Mouse (Mus musculus) forebrain, embryonic 15.5 days (tissue): ENCODE results near the gene Csmd2. TPM values are rescaled to one million over a fixed set of nuclear protein-coding genes. Genes with fewer than 3 reads are reported as not detected.
A peak's percentile ranks its signal among the peaks of the same experiment; 100 is the strongest.

Source experiments
- ATAC-seq: fragments of 200-750 bp; cut with Nextera tagmentation; replicated peaks from 2 replicates; pipeline ENCODE4 v1.8.0; 2017; ENCODE audit warnings: mild to moderate bottlenecking, moderate TSS enrichment, moderate library complexity
- H3K27ac ChIP-seq: fragments of 300-500 bp; sonication (generic); replicated peaks from 2 replicates; pipeline ENCODE4 v1.5.1; 2015; ENCODE audit warnings: mild to moderate bottlenecking, inconsistent platforms
- H3K27me3 ChIP-seq: fragments of 300-500 bp; sonication (generic); 2 replicates; pipeline ENCODE4 v1.6.1; 2015; ENCODE audit warnings: inconsistent platforms
- H3K36me3 ChIP-seq: fragments of 300-500 bp; sonication (generic); 2 replicates; pipeline ENCODE4 v1.6.1; 2015; ENCODE audit warnings: mild to moderate bottlenecking, inconsistent platforms
- H3K4me1 ChIP-seq: fragments of 300-500 bp; sonication (generic); 2 replicates; pipeline ENCODE4 v1.6.1; 2015; ENCODE audit warnings: inconsistent platforms
- H3K4me2 ChIP-seq: fragments of 300-500 bp; sonication (generic); replicated peaks from 2 replicates; pipeline ENCODE4 v1.6.1; 2015; ENCODE audit warnings: mild to moderate bottlenecking, inconsistent platforms
- H3K4me3 ChIP-seq: fragments of 300-500 bp; sonication (generic); 2 replicates; pipeline ENCODE4 v1.5.1; 2015; ENCODE audit warnings: mild to moderate bottlenecking, inconsistent platforms
- H3K9ac ChIP-seq: fragments of 300-500 bp; sonication (generic); replicated peaks from 2 replicates; pipeline ENCODE4 v1.6.1; 2015; ENCODE audit warnings: mild to moderate bottlenecking, inconsistent platforms
- H3K9me3 ChIP-seq: fragments of 300-500 bp; sonication (generic); 2 replicates; pipeline ENCODE4 v1.6.1; 2016; ENCODE audit warnings: inconsistent platforms
- WGBS: fragments of 180-500 bp; shearing (Covaris S2); methylation state at CpG from one replicate; pipeline ENCODE4 v1.1.7; 2015; ENCODE audit warnings: mixed read lengths; 5-methylcytosine and 5-hydroxymethylcytosine counted together
- polyA plus RNA-seq: library from polyadenylated mRNA; unstranded; fragments of >200 nt; fragmentation: Nextera tagmentation; extraction: Ambion mirVana; gene quantifications from 2 replicates; pipeline ENCODE4 v1.2.1, GENCODE M21; 2015

The Csmd2 gene
- polyA plus RNA-seq, 1 experiment from 2014 or later: 9.0 TPM

DNA sequence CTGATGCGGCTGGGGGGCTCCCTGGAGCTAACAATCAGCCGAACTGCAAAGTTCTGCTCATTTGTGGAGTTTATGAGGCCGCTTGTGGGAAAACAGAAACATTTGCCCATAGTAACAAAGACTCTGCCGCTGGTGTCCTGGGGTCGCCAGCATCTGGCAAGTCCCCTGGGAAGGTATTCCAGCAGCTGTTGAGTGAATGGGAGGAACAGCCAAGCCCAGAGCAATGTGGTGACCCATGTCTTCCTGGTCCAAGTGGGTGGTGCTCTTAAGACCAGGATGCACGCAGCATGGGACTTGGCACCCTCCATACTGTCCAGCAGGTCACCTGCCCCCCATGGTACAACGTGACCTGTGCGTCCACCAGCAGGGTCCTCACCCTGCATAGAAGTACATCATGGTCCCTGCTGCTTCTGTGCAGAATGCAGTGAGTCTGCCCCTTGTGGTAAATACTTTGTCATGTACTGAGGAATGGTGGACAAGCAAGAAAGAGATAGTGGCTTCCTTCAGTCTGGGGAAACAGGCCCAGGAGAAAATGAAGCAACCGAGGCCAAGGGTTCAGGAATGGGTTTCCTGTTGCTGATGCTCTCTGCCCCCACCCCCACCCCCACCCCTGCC lies 281.7 kb downstream of the Csmd2 start:
- Histone ChIP-seq H3K4me2 (no peak overlapping the region), H3K9ac (no peak overlapping the region), H3K9me3 (no peaks in the 10 kb centered on the region), H3K4me3 (no peak overlapping the region), H3K4me1 (peaks cover 18% of the 10 kb centered on the region), H3K27me3 (no peaks in the 10 kb centered on the region), H3K27ac (no peak overlapping the region), H3K36me3 (no peaks in the 10 kb centered on the region)
- no peak for ATAC-seq
- 92% methylated on average over 9 of the region's 9 CpGs for WGBS

DNA sequence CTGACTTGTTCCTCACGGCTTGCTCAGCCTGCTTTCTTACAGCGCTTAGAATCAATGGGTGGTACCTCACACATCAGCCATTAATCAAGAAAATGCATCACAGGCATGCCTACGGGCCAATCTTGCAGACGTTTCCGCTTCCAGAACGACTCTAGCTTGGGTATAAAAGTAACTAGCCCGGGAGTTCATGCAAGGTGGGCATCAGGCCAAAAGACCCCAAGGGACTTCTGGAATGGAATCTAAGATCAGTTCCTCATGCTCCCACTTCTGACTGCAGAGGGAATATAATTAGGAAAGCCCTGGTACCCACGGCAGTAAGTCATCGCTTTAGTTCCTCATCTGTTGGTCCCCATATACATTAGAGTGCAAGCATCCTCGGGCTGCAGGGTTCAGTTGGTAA lies 282.5 kb downstream of the Csmd2 start:
- H3K4me1 ChIP-seq: peaks cover 18% of the 10 kb centered on the region
- no peaks in the 10 kb centered on the region for H3K36me3 ChIP-seq
- no peak for ATAC-seq
- no peaks in the 10 kb centered on the region for H3K9me3 ChIP-seq
- H3K9ac ChIP-seq: no peak overlapping the region
- no peak overlapping the region for H3K27ac ChIP-seq
- no peak overlapping the region for H3K4me2 ChIP-seq
- no peaks in the 10 kb centered on the region for H3K27me3 ChIP-seq
- WGBS: 69% methylated on average over 10 of the region's 10 CpGs
- H3K4me3 ChIP-seq: no peak overlapping the region

GRCm38 (mm10) chr4:128270931-128271330 lies 283.3 kb downstream of the Csmd2 start:
- peak; percentile 71; the same call in 1 of the 2 replicates for ATAC-seq
- Histone ChIP-seq H3K27me3 (no peaks in the 10 kb centered on the region), H3K4me1 (peaks cover 18% of the 10 kb centered on the region), H3K36me3 (no peaks in the 10 kb centered on the region), H3K27ac (no peak overlapping the region), H3K4me3 (no peak overlapping the region), H3K9me3 (no peaks in the 10 kb centered on the region), H3K9ac (no peak overlapping the region), H3K4me2 (no peak overlapping the region)
- WGBS: 40% methylated on average over 19 of the region's 19 CpGs

DNA sequence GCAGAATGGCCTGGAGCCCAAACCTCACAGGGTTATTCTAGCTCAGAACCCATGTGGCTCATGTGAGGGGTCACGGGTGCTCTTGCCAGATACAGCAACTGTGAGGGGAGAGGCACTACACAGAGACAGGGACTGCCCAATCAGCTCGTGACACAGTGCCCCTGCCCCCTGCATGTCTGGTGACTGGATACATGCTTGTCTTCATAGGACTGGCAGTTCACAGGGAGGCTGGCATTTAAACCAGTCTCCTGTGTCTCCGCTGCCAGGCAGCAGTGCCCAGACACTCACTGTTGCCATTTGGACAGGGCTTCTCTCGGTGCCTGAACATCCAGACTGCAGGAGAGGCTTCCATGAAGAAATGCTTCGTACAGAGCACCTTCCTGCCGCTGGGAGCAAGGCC lies 284.8 kb downstream of the Csmd2 start:
- no peak overlapping the region for H3K27ac ChIP-seq
- H3K27me3 ChIP-seq: no peaks in the 10 kb centered on the region
- ATAC-seq: no peak
- no peaks in the 10 kb centered on the region for H3K36me3 ChIP-seq
- no peak overlapping the region for H3K9ac ChIP-seq
- no peak overlapping the region for H3K4me3 ChIP-seq
- no peaks in the 10 kb centered on the region for H3K9me3 ChIP-seq
- WGBS: 57% methylated on average over 6 of the region's 6 CpGs
- H3K4me2 ChIP-seq: no peak overlapping the region
- H3K4me1 ChIP-seq: peaks cover 18% of the 10 kb centered on the region

DNA sequence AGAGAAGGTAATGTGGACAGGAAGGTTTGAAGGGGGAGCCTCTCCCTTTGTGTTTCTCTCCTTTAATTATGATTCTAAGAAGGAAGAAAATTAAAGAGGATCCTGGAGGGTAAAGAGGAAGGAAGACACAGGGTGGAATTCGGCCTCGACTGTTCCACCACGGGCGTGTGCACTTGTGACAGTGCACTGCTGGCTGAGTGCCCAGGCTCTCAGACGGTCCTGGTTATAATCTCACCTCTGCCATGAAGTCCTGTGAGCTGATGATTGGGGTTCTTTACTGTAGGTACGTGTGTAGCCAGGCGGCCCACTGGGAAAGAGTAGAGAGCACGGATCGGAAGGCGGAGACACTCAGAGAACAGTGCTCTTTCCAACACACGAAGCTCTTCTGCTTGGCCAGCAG lies 285.5 kb downstream of the Csmd2 start:
- Histone ChIP-seq H3K27me3 (no peaks in the 10 kb centered on the region), H3K4me1 (peaks cover 18% of the 10 kb centered on the region), H3K27ac (no peak overlapping the region), H3K9ac (no peak overlapping the region), H3K4me3 (no peak overlapping the region), H3K36me3 (no peaks in the 10 kb centered on the region), H3K4me2 (no peak overlapping the region), H3K9me3 (no peaks in the 10 kb centered on the region)
- ATAC-seq: no peak
- WGBS: 58% methylated on average over 11 of the region's 11 CpGs

DNA sequence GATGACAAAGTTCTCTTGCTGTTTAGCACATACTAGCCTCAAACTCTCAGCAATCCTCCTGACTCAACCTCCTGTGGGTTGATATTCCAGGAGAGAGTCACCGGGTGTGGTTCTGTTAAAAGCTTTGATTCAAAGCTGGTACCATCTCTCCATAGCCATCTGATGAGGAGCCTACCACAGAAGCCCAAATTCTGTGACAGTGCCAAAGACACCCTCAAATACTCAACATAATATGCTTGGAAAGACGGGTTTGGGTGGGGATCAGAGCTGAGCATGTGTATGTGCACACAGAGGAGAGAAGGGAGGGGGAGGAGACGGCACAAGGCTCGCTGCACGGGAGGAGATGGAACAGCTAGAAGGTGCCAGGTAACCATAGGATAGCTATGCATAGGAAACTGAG lies 287.5 kb downstream of the Csmd2 start:
- Histone ChIP-seq H3K4me3 (no peak overlapping the region), H3K9me3 (no peaks in the 10 kb centered on the region), H3K4me1 (peaks cover 18% of the 10 kb centered on the region), H3K27ac (no peak overlapping the region), H3K27me3 (no peaks in the 10 kb centered on the region), H3K9ac (no peak overlapping the region), H3K4me2 (no peak overlapping the region), H3K36me3 (no peaks in the 10 kb centered on the region)
- no peak for ATAC-seq
- WGBS: 75% methylated on average over 5 of the region's 5 CpGs

GRCm38 (mm10) chr4:128275586-128275985 lies 287.9 kb downstream of the Csmd2 start:
- no peak overlapping the region for H3K4me2 ChIP-seq
- 48% methylated on average over 6 of the region's 6 CpGs for WGBS
- peaks cover 16% of the 10 kb centered on the region for H3K4me1 ChIP-seq
- no peaks in the 10 kb centered on the region for H3K27me3 ChIP-seq
- H3K9me3 ChIP-seq: no peaks in the 10 kb centered on the region
- no peak for ATAC-seq
- H3K36me3 ChIP-seq: no peaks in the 10 kb centered on the region
- H3K27ac ChIP-seq: no peak overlapping the region
- no peak overlapping the region for H3K4me3 ChIP-seq
- no peak overlapping the region for H3K9ac ChIP-seq

DNA sequence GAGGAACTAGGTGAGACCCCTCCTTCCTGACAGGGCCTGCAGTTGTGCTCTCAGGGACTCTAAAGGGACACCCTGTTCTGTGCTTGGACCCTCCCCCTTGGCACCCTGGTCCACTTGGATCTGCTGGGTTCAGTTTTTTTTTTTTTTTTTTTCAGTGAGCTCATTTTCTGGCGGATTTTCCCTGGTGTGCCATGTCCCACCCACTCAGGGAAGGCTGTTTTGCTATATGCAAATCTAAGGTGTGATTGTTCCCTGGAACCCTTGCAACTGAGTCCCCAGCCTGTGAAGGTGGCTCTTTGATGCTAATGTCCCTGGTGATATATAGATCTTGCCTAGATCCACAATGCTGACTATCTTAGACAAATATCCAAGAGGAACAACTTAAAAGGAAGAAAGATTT lies 297.4 kb downstream of the Csmd2 start:
- Histone ChIP-seq H3K36me3 (no peaks in the 10 kb centered on the region), H3K9me3 (no peaks in the 10 kb centered on the region), H3K4me1 (peaks cover 7% of the 10 kb centered on the region; the same call in 1 of the 2 replicates), H3K27ac (no peak overlapping the region), H3K4me3 (no peak overlapping the region), H3K4me2 (no peak overlapping the region), H3K27me3 (no peaks in the 10 kb centered on the region), H3K9ac (no peak overlapping the region)
- 52% methylated on average over 1 of the region's 1 CpGs for WGBS
- ATAC-seq: no peak

GRCm38 (mm10) chr4:128288095-128288494 lies 300.4 kb downstream of the Csmd2 start:
- WGBS: 25% methylated on average over 7 of the region's 7 CpGs
- H3K4me1 ChIP-seq: peaks cover 7% of the 10 kb centered on the region; the same call in 1 of the 2 replicates
- no peaks in the 10 kb centered on the region for H3K36me3 ChIP-seq
- H3K4me2 ChIP-seq: no peak overlapping the region
- H3K9ac ChIP-seq: no peak overlapping the region
- H3K4me3 ChIP-seq: no peak overlapping the region
- peak; percentile 86 for ATAC-seq
- H3K9me3 ChIP-seq: no peaks in the 10 kb centered on the region
- no peaks in the 10 kb centered on the region for H3K27me3 ChIP-seq
- peak overlapping the region; percentile 34; the same call in 1 of the 2 replicates for H3K27ac ChIP-seq

DNA sequence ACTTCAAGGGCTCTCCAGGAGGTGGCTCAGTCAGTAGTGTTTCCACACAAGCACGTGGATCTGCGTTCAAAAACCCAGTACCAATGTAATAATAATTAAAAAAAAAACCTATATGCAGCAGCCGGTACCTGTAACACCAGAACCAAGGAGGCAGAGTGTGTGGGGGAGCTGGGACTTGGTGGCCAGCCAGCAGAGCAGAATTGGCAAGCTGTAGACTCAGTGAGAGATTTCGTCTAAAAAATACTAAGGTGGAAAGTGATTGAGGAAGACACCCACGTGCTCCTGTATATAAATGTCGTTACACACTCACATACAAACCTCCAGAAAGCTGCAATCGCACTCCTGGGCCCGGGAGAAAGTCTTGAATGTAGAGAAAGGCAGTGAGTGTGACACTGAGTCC lies 316.4 kb downstream of the Csmd2 start:
- Histone ChIP-seq H3K27me3 (no peaks in the 10 kb centered on the region), H3K27ac (no peak overlapping the region), H3K4me1 (no peaks in the 10 kb centered on the region), H3K9ac (no peak overlapping the region), H3K4me2 (no peak overlapping the region), H3K36me3 (no peaks in the 10 kb centered on the region), H3K9me3 (no peaks in the 10 kb centered on the region), H3K4me3 (no peak overlapping the region)
- WGBS: 78% methylated on average over 8 of the region's 8 CpGs
- no peak for ATAC-seq

GRCm38 (mm10) chr4:128306011-128306410 lies 318.4 kb downstream of the Csmd2 start:
- Histone ChIP-seq H3K4me3 (no peak overlapping the region), H3K4me1 (no peaks in the 10 kb centered on the region), H3K27me3 (no peaks in the 10 kb centered on the region), H3K9ac (no peak overlapping the region), H3K36me3 (no peaks in the 10 kb centered on the region), H3K9me3 (no peaks in the 10 kb centered on the region), H3K27ac (no peak overlapping the region), H3K4me2 (no peak overlapping the region)
- WGBS: 97% methylated on average over 8 of the region's 8 CpGs
- ATAC-seq: no peak

DNA sequence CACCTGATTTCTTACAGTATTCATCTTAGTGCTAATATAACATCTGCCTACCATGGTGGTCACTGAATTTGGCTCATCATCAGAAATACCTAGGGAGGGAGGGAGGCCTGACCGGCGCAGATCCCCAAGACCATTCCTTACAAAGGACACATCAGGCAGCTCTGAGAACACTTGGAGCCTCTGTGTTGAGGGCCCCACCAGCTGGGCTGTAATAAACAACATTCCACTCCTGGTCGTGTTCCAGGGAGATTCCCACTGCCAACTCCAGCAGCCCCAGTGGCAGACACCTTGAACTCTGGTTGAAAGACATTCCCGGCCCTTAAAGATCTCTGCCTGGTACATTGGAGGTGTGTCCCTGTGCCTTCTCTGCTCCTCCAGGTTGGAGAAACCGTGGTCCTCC lies 327.7 kb downstream of the Csmd2 start:
- H3K27ac ChIP-seq: no peak overlapping the region
- WGBS: 71% methylated on average over 5 of the region's 5 CpGs
- H3K4me2 ChIP-seq: no peak overlapping the region
- no peaks in the 10 kb centered on the region for H3K4me1 ChIP-seq
- no peak overlapping the region for H3K4me3 ChIP-seq
- H3K27me3 ChIP-seq: no peaks in the 10 kb centered on the region
- no peaks in the 10 kb centered on the region for H3K9me3 ChIP-seq
- H3K9ac ChIP-seq: no peak overlapping the region
- H3K36me3 ChIP-seq: no peaks in the 10 kb centered on the region
- no peak for ATAC-seq

GRCm38 (mm10) chr4:128317951-128318350 lies 330.3 kb downstream of the Csmd2 start:
- no peak overlapping the region for H3K27ac ChIP-seq
- 95% methylated on average over 4 of the region's 4 CpGs for WGBS
- ATAC-seq: no peak

More at GRCm38 (mm10) chr4:128317951-128318350, 330.3 kb downstream of the Csmd2 start:
- Histone ChIP-seq H3K27me3 (no peaks in the 10 kb centered on the region), H3K9ac (no peak overlapping the region), H3K9me3 (no peaks in the 10 kb centered on the region), H3K4me3 (no peak overlapping the region), H3K36me3 (no peaks in the 10 kb centered on the region), H3K4me1 (no peaks in the 10 kb centered on the region), H3K4me2 (no peak overlapping the region)
